Mouse (Mus musculus) kidney, adult 8-10 months (tissue): ENCODE measurements around the gene Ccnt1.
A peak's percentile ranks its signal among the peaks of the same experiment; 100 is the strongest.

Source experiments
- DNase-seq, 2 experiments: peaks; one replicate each; pipeline ENCODE4 v3.0.0; 2022

The Ccnt1 gene

DNA sequence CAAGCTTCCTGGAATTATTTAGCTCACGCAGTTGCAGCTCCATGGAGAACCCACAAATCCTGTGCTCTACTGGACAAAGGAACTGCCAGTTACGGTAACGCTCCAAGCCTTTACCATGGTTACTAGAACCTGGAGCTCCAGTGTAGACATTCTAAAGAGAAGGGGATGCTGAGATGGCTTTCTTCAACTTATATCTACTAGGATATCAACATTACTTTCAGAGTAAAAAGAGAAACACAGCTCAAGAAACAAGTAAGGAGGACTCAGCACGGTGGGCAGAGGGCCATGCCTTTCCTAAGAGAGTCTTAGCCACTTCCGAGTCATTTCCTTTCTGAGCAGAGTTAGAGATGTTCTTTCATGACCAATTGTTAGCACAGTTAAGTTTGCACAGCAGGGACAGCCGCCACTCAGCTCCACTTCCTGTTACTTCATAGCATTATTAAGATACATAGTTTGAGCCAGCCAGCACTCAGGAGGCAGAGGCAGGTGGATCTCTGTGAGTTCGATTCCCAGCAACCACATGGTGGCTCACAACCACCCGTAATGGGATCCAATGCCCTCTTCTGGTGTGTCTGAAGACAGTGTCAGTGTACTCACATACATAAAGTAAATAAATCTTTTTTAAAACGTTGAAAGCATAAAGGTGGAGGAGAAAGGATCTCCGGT, at the start of gene Ccnt1, which contains the start of gene 4930415O20Rik:
Ccnt1 (minus strand) TSS at position 51 of the 666 bp plus-strand sequence.
4930415O20Rik (plus strand) TSS at position 132 of the 666 bp plus-strand sequence.
- no peak for DNase-seq

- peak; percentile 66 to 86 for DNase-seq
These were observed 46.4 kb upstream of the Ccnt1 start for GRCm38 (mm10) chr15:98617176-98617537.

- peak in 1 of 2 experiments; percentile 59 for DNase-seq
These were observed 45.8 kb upstream of the Ccnt1 start for GRCm38 (mm10) chr15:98616362-98617175.

DNA sequence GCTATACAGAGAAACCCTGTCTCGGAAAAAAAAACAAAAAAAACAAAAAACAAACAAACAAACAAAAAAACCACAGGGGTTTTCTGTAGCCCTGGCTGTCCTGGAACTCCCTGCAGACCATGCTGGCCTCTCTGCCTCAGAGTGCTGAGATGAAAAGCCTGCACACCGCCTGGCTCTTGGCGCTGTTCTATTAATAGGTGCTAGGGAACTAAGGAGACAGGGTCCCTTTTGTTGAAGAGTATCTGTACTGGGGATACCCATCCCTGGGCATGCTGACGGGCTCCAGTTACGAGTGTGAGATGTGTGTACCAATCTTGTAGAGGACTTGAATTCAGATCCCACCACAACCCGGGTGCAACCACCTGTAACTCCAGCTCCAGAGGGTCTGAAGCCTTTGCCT, 45.0 kb upstream of the Ccnt1 start:
- DNase-seq: no peak

GRCm38 (mm10) chr15:98614971-98615370, 44.2 kb upstream of the Ccnt1 start:
- peak; percentile 49 to 64 for DNase-seq

DNA sequence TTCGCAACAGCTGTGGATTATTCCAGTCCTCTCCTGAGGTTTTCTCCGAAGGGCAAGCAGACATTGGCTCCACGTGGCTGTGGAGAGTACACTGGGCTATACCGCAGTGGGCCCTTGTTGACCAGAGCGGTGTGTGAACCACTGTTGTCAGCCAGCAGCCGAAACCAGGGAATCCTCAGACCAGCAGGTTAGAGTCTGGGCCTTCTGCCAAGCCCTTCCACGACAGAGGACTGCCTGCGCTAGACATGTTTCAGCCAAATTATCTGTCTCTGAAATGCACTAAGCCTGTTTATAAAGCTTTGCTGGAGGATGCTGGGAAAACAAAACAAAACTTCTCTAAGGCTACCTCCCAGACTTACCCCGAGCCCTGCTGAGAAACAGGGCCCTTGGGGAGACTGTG, 43.8 kb upstream of the Ccnt1 start:
- peak; percentile 69 to 75 for DNase-seq

DNA sequence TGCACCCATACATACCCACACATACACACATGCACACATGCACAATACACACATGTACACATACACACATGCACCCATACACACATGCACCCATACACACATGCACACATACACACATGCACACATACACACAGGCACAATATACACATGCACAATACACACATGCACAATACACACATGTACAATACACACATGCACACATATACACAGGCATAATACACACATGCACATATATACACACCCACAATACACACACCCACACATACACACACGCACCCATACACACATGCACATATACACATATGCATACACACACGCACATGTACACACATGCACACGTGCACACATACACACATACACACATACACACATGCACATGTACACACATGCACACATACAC, 41.5 kb upstream of the Ccnt1 start:
- DNase-seq: no peak

- DNase-seq: no peak
These were observed 39.5 kb upstream of the Ccnt1 start for GRCm38 (mm10) chr15:98610131-98610633.

DNA sequence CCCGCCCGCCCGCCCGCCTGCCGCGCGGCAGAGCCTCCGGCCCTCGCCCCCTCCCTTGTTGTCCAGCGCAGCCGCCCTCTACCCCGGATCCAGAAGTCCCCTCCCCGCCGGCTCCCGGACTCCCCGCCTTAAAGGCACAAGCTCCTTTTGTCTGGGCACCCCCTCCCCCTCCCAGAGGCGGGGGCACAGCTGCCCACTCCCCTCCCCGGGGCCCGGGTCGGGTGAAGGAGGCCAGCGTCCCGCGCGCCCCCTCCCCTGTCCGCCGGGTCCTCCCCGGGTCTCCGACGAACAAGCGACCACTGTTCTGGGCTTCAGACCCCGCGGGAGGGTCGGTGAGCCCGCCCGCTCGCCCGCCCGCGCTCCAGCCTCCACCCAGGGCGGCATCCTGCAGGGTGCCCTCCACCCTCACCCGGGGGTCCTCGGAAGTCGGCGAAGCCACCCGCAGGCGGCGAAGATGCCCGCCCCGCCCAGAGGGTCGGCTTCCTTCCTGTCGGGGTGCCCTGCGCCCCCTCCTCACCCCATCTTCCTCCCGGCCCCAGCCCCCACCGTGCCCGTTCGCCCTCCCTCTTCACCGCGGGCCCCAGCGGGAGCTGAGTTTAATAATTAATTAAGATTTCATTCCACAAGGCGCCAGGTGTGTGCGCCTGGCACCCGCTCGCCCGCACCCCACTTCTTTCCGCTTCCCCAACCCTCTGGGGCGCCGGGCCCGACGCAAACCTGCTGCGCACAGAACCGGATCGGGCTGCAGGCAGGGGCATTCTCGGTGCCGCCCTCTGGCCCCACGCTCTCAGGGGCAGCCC, 38.8 kb upstream of the Ccnt1 start, which contains the start of gene Adcy6:
Adcy6 (minus strand) TSS at position 746 of the 800 bp plus-strand sequence.
- peak; percentile 84 to 92 for DNase-seq

- DNase-seq: no peak
These were observed 38.1 kb upstream of the Ccnt1 start for GRCm38 (mm10) chr15:98608784-98609250.

DNA sequence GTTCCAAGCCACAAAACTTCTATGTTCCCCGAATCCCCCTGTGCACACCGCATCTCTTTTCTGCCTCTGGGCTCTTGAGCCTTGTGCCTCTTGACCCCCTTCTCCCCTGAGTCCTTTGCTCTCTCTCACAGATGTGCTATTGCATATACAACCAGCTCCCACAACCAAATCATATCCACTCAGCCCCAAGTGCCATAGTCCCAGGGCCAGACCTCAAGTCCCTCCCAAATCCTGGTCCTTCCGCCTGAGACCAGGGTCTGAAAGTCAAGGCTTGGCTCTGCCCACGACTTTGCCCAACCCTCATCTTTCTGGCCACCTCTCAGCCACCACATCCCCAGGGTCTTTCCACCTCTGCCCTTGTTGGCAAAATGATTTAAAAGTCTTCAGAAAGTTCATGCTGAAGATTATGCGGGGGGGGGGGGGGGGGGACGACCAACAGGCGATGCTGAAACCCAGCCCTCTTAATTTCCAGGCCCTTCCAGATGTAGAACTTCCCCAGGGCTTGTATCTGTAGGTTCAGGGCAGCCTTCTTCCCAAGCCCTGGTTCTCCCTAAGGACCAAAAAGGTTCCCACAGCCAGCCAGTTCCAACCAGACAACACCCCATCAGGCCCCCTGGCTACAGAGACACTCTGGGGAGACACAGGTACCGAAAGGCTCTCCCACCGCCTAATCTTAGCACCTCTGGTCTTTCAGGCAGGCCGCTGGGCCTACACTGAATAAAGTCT, 37.5 kb upstream of the Ccnt1 start:
- no peak for DNase-seq

GRCm38 (mm10) chr15:98607557-98607956, 36.8 kb upstream of the Ccnt1 start:
- DNase-seq: peak; percentile 68 to 69

GRCm38 (mm10) chr15:98606739-98607138, 36.0 kb upstream of the Ccnt1 start:
- DNase-seq: no peak

GRCm38 (mm10) chr15:98606051-98606536, 35.4 kb upstream of the Ccnt1 start:
- DNase-seq: no peak

- DNase-seq: no peak
These were observed 33.4 kb upstream of the Ccnt1 start for GRCm38 (mm10) chr15:98604041-98604575.

GRCm38 (mm10) chr15:98602921-98603458, 32.3 kb upstream of the Ccnt1 start:
- no peak for DNase-seq

- no peak for DNase-seq
These were observed 31.6 kb upstream of the Ccnt1 start for GRCm38 (mm10) chr15:98602191-98602881.

DNA sequence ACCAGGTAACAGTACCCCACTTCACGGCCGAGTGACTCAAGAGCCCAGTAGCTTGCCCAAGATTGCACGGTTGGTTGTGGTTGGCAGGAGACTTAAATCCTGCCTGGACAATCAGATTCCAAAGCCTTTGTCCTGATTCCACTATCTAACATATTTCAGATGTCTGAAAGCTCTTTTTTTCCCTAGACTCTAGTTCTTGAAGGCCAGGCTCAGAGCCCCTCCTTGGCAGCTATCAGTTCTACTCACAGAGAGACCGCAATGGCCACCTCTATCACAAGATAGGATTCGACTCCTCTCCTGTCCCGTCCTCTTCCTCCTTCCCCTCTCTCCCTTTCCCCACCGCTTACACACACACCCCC, 31.1 kb upstream of the Ccnt1 start:
- DNase-seq: no peak

DNA sequence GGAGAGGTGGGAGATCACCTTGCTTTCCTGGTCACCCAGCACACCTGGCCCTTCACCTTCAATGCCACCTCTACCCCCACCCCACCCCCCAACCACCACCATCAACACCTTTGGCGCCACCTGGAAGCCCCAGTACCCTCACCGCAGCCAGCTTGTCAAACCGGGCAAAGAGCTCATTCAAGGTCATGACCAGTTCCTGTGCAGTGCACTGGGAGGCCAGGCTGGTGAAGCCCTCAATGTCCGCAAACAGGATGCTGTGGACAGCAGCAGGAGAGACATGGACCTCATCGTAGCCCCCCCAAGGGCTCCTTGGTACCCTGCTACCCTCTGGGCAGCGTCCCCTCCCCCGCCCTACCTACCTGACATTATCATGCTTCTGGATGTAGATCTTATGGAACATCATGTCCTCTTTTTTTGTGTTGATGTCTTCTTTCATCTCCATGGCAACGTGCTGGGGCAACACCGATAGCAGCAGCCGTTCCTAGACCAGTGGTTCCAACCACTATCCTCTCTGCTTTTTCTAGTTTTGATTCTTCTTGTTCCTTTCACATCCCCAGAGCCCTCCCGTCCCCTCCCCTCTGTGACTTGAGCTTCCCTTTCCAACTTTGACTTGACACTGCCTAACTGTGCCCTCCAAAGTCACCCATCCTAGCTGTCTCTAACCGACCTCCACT, 29.4 kb upstream of the Ccnt1 start:
- no peak for DNase-seq

- DNase-seq: no peak
These were observed 25.9 kb upstream of the Ccnt1 start for GRCm38 (mm10) chr15:98596609-98597008.
